Mouse (Mus musculus): ENCODE measurements around the gene Prex1. TPM values are rescaled to one million over a fixed set of nuclear protein-coding genes. Genes with fewer than 3 reads are reported as not detected.
A peak's percentile ranks its signal among the peaks of the same experiment; 100 is the strongest.

Gene Prex1
- total RNA-seq, 2 experiments from 2014 or later: 15.9 to 19.8 TPM

- ATAC-seq (replicated peaks; ENCODE audit: low FRiP score, poor library complexity, severe bottlenecking): peak; percentile 63
Observed at GRCm38 (mm10) chr2:166665244-166665922, 48.2 kb downstream of the Prex1 start.

GRCm38 (mm10) chr2:166664506-166664905 lies 49.1 kb downstream of the Prex1 start:
- ATAC-seq (replicated peaks; ENCODE audit: low FRiP score, poor library complexity, severe bottlenecking): no peak

DNA sequence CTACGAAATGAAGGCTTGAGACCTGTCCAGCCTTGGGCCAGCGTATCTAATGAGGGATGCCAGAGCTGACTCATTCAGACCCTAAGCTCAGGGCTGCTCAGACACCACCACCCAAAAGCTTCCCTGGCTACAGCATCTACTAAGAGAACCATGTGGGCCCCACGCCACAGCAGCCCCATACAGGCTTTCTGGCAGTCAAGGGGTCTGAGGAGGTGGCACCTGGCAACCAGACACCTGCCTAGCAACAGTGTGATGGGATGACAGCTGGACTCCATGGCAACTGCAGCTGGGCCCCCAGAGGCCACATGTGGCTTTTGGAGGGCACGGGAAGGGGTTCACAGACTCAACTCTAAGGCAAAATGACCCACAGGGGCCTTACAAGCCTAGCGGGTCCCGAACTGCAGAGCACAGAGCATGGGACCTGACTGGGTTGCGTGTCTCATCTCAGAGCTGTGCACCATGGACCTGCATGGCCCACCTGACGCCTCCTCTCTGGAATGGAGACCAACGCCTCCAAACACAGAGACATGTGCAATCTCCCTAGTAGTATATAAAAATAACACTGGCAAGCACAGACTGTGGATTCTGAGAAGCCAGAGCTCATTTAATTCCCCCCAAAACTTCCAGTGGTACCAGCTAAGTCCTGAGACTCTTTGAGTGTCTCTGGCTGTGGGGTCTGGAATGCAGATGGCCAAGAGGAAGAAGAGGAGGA lies 50.2 kb downstream of the Prex1 start:
- ATAC-seq (replicated peaks; ENCODE audit: low FRiP score, poor library complexity, severe bottlenecking): no peak

GRCm38 (mm10) chr2:166662595-166663160 lies 51.0 kb downstream of the Prex1 start:
- no peak for ATAC-seq (replicated peaks; ENCODE audit: low FRiP score, poor library complexity, severe bottlenecking)

- no peak for ATAC-seq (replicated peaks; ENCODE audit: low FRiP score, poor library complexity, severe bottlenecking)
Observed at GRCm38 (mm10) chr2:166661971-166662370, 51.7 kb downstream of the Prex1 start.

- no peak for ATAC-seq (replicated peaks; ENCODE audit: low FRiP score, poor library complexity, severe bottlenecking)
Observed at GRCm38 (mm10) chr2:166661498-166661897, 52.1 kb downstream of the Prex1 start.

- no peak for ATAC-seq (replicated peaks; ENCODE audit: low FRiP score, poor library complexity, severe bottlenecking)
Observed at GRCm38 (mm10) chr2:166658380-166658779, 55.3 kb downstream of the Prex1 start.

- ATAC-seq (replicated peaks; ENCODE audit: low FRiP score, poor library complexity, severe bottlenecking): no peak
Observed at GRCm38 (mm10) chr2:166657451-166658011, 56.1 kb downstream of the Prex1 start.

DNA sequence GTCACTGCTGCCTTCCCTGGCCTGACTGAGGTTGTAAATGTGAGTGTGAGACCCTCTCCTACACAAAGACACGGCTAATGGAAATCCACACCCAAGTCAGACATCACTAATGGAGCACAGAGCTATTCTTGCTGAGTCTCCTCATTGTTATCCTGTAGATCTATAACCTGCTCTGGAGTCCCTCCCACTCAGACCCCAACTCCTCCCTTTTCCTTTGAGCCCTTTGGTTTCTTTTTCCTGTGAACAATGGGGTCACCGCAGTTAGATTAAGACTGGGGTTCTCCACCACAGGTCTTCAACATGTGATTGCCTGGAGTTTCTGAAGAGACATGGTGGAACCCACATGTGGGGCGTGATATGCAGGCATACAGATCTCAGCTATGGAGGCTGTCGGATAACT lies 57.0 kb downstream of the Prex1 start:
- ATAC-seq (replicated peaks; ENCODE audit: low FRiP score, poor library complexity, severe bottlenecking): no peak

- ATAC-seq (replicated peaks; ENCODE audit: low FRiP score, poor library complexity, severe bottlenecking): no peak
Observed at GRCm38 (mm10) chr2:166655727-166656520, 57.7 kb downstream of the Prex1 start.

- no peak for ATAC-seq (replicated peaks; ENCODE audit: low FRiP score, poor library complexity, severe bottlenecking)
Observed at GRCm38 (mm10) chr2:166655308-166655707, 58.3 kb downstream of the Prex1 start.

- ATAC-seq (replicated peaks; ENCODE audit: low FRiP score, poor library complexity, severe bottlenecking): no peak
Observed at GRCm38 (mm10) chr2:166654875-166655274, 58.8 kb downstream of the Prex1 start.

DNA sequence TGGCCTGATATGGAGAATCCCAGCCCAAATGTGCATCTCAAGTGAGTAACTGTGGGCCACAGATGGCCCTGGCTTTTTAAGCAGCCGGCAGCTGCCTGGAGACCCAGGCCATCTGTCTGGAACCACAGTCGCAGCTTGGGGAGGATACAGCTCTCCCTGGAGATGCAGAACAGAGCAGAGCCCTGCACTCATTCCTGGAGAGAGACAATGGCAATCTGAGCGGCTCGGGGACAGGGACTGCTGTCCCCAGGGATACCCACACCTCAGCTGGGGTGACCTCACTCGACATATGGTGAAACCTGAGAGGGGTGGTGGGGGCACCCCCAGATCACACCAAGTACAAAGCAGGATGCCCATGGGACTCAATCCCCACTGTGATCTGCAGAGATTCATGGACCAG lies 60.1 kb downstream of the Prex1 start:
- no peak for ATAC-seq (replicated peaks; ENCODE audit: low FRiP score, poor library complexity, severe bottlenecking)

DNA sequence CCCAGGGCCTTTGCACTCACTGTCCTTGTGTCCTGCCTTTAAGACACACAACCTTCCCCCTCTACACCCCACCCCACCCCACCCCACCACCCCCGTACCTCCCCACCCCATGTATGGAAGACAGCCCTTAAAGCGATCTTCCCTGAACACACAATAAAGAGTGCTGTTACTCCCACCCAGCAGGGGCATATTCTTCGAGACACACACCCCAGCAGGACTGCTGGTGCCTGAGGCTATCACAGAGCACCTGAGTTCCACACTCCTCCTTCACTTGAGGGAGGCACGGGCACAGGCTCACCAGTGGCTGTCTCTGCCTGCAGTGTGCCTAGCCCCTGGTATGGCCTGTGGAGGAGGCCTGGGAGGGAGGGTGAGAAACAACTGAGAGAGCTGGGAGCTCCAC lies 61.0 kb downstream of the Prex1 start:
- ATAC-seq (replicated peaks; ENCODE audit: low FRiP score, poor library complexity, severe bottlenecking): no peak

GRCm38 (mm10) chr2:166651317-166652030 lies 62.2 kb downstream of the Prex1 start:
- ATAC-seq (replicated peaks; ENCODE audit: low FRiP score, poor library complexity, severe bottlenecking): no peak

GRCm38 (mm10) chr2:166650414-166650813 lies 63.2 kb downstream of the Prex1 start:
- ATAC-seq (replicated peaks; ENCODE audit: low FRiP score, poor library complexity, severe bottlenecking): no peak

- no peak for ATAC-seq (replicated peaks; ENCODE audit: low FRiP score, poor library complexity, severe bottlenecking)
Observed at GRCm38 (mm10) chr2:166647242-166647641, 66.4 kb downstream of the Prex1 start.

DNA sequence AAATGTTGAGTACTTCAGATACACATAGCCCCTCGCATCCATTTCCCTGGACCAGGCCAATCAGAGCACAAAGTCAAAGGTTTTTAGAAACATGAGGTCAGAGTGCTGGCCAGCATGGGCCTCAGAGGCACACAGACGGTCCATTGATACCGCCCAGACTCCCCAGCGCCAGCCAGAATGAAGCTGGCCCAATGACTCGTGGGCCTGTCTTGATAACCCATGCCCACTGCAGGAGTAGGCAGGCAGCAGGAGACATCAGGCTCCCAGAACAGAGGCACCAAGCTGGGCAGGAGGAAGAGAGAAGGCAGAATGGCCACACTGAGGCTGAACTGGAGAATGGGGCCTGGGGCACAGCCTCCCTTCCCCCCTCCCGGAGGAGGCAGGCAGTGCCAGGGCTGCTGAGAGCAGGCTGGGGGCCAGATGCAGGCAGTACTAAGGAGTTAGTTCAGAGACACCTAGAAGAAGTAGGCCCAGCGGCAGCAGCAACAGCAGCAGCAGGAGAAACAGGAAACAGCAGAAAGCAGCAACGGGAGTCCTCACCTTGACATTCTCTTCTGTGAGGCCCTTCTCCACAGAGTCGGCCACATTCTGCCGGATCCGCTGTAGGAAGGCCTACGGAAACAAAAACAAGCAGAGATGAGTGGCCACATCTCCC lies 67.1 kb downstream of the Prex1 start:
- no peak for ATAC-seq (replicated peaks; ENCODE audit: low FRiP score, poor library complexity, severe bottlenecking)

DNA sequence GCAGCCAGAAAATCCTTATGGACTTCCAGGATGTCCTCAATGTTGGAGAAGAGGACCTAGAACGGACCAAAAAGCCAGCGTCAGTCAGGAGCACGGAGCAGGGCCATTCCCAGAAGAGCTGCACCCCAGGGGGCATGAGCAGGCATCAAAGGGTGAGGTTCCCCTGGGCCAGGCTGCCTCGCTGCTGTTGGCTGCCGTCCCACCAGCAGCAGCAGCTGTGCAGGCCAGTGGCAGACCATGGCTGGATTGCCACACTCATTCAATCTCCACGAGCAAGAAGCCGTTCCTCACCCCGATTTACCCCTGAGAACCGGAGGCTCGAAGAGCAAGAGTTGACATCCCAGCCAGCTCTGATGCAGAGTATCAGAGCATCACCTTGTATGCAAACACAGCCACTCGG lies 68.8 kb downstream of the Prex1 start:
- ATAC-seq (replicated peaks; ENCODE audit: low FRiP score, poor library complexity, severe bottlenecking): no peak
